Mouse (Mus musculus) midbrain, postnatal 0 days (tissue): ENCODE data around the gene Adgra3. TPM values are rescaled to one million over a fixed set of nuclear protein-coding genes. Genes with fewer than 3 reads are reported as not detected.
A peak's percentile ranks its signal among the peaks of the same experiment; 100 is the strongest.

ENCODE experiments used
- ATAC-seq: fragments of 200-750 bp; cut with Nextera tagmentation; 2 replicates; pipeline ENCODE4 v1.8.0; 2017; ENCODE audit warnings: moderate number of reproducible peaks, mild to moderate bottlenecking, moderate TSS enrichment, moderate library complexity; ENCODE audit not compliant: low FRiP score
- DNase-seq: peaks from one replicate; pipeline ENCODE4 v3.0.0-alpha.2; 2015; ENCODE audit warnings: low spot score
- H3K27ac ChIP-seq: fragments of 300-500 bp; sonication (generic); 2 replicates; pipeline ENCODE4 v1.5.1; 2014; ENCODE audit warnings: low read depth, mild to moderate bottlenecking, low read length, mixed read lengths
- H3K27me3 ChIP-seq: fragments of 300-500 bp; sonication (generic); 2 replicates; pipeline ENCODE4 v1.6.1; 2014; ENCODE audit warnings: low read length, control low read depth, mixed read lengths; ENCODE audit not compliant: insufficient read depth
- H3K36me3 ChIP-seq: fragments of 300-500 bp; sonication (generic); 2 replicates; pipeline ENCODE4 v1.6.1; 2014; ENCODE audit warnings: low read length, control low read depth, mixed read lengths; ENCODE audit not compliant: insufficient read depth
- H3K4me1 ChIP-seq: fragments of 300-500 bp; sonication (generic); 2 replicates; pipeline ENCODE4 v1.6.1; 2014; ENCODE audit warnings: mild to moderate bottlenecking, control low read depth, antibody characterized with exemption, low read length, mixed read lengths; ENCODE audit not compliant: insufficient read depth
- H3K4me2 ChIP-seq: fragments of 300-500 bp; sonication (generic); 2 replicates; pipeline ENCODE4 v1.6.1; 2014; ENCODE audit warnings: low read depth, mild to moderate bottlenecking, low read length, mixed read lengths; ENCODE audit not compliant: poor library complexity, severe bottlenecking
- H3K4me3 ChIP-seq: fragments of 300-500 bp; sonication (generic); 2 replicates; pipeline ENCODE4 v1.5.1; 2014; ENCODE audit warnings: low read depth, mild to moderate bottlenecking, low read length, moderate library complexity
- H3K9ac ChIP-seq: fragments of 300-500 bp; sonication (generic); replicated peaks from 2 replicates; pipeline ENCODE4 v1.6.1; 2014; ENCODE audit warnings: mild to moderate bottlenecking, low read length, moderate library complexity, mixed read lengths; ENCODE audit not compliant: poor library complexity, severe bottlenecking
- H3K9me3 ChIP-seq: fragments of 300-500 bp; sonication (generic); 2 replicates; pipeline ENCODE4 v1.6.1; 2016; ENCODE audit warnings: low read length, control low read depth
- CTCF ChIP-seq: IDR thresholded peaks from 2 replicates; pipeline ENCODE4 v1.5.1; 2016; ENCODE audit warnings: antibody characterized with exemption, mild to moderate bottlenecking
- WGBS: fragments of 180-500 bp; shearing (Covaris S2); extraction: QIAGEN DNeasy Blood & Tissue Kit; methylation state at CpG from one replicate; pipeline ENCODE4 v1.1.7; 2014; 5-methylcytosine and 5-hydroxymethylcytosine counted together
- polyA plus RNA-seq: library from polyadenylated mRNA; unstranded; fragments of >200 nt; fragmentation: Nextera tagmentation; extraction: Ambion mirVana; gene quantifications from 2 replicates; pipeline ENCODE4 v1.2.1, GENCODE M21; 2015
- total RNA-seq: library from RNA; depleted of rRNA; stranded (reverse); fragments of >200 nt; gene quantifications from 2 replicates; pipeline ENCODE4 v1.2.3, GENCODE M21; 2014

Gene Adgra3
- total and polyA plus RNA-seq, 2 experiments from 2014 or later, result 8.1 to 37.5 TPM

- DNase-seq, result no peak
- 80% methylated on average over 8 of the region's 8 CpGs for WGBS
These were observed 23.8 kb downstream of the Adgra3 start for GRCm38 (mm10) chr5:50034900-50035514.

GRCm38 (mm10) chr5:50034231-50034630, 24.6 kb downstream of the Adgra3 start:
- ATAC-seq, result no peak
- no peak for TF ChIP-seq CTCF

More at GRCm38 (mm10) chr5:50034900-50035514, 23.8 kb downstream of the Adgra3 start:
- H3K27ac ChIP-seq, result no peak overlapping the region
- ATAC-seq, result no peak
- no peaks in the 10 kb centered on the region for H3K9me3 ChIP-seq
- H3K4me3 ChIP-seq, result no peak overlapping the region
- H3K27me3 ChIP-seq, result no peaks in the 10 kb centered on the region
- H3K36me3 ChIP-seq, result no peaks in the 10 kb centered on the region
- H3K4me2 ChIP-seq, result no peak overlapping the region
- TF ChIP-seq CTCF, result no peak
- no peak overlapping the region for H3K9ac ChIP-seq
- H3K4me1 ChIP-seq, result 0 out of 2 replicates have a peak, but pooled peaks cover 2% of the 10 kb centered on the region

GRCm38 (mm10) chr5:50033660-50034059, 25.1 kb downstream of the Adgra3 start:
- 38% methylated on average over 9 of the region's 9 CpGs for WGBS
- Histone ChIP-seq H3K27me3 (no peaks in the 10 kb centered on the region), H3K27ac (no peak overlapping the region), H3K36me3 (no peaks in the 10 kb centered on the region), H3K4me2 (no peak overlapping the region), H3K9me3 (no peaks in the 10 kb centered on the region), H3K4me1 (0 out of 2 replicates have a peak, but pooled peaks cover 2% of the 10 kb centered on the region), H3K9ac (no peak overlapping the region), H3K4me3 (no peak overlapping the region)
- no peak for ATAC-seq
- no peak for TF ChIP-seq CTCF
- no peak for DNase-seq

More at GRCm38 (mm10) chr5:50034231-50034630, 24.6 kb downstream of the Adgra3 start:
- Histone ChIP-seq H3K9ac (no peak overlapping the region), H3K36me3 (no peaks in the 10 kb centered on the region), H3K9me3 (no peaks in the 10 kb centered on the region), H3K27me3 (no peaks in the 10 kb centered on the region), H3K4me3 (no peak overlapping the region), H3K4me1 (0 out of 2 replicates have a peak, but pooled peaks cover 2% of the 10 kb centered on the region), H3K4me2 (no peak overlapping the region), H3K27ac (no peak overlapping the region)
- WGBS, result 48% methylated on average over 6 of the region's 6 CpGs
- DNase-seq, result no peak

- ATAC-seq (peak; percentile 72), DNase-seq (peak; percentile 70)
- no peak overlapping the region for H3K4me3 ChIP-seq
- H3K9ac ChIP-seq, result no peak overlapping the region
- no peaks in the 10 kb centered on the region for H3K36me3 ChIP-seq
- no peaks in the 10 kb centered on the region for H3K27me3 ChIP-seq
- TF ChIP-seq CTCF, result peak; percentile 81
- WGBS, result 42% methylated on average over 5 of the region's 5 CpGs
- H3K4me1 ChIP-seq, result peaks cover 2% of the 10 kb centered on the region; the same call in 1 of the 2 replicates
- no peak overlapping the region for H3K4me2 ChIP-seq
- H3K27ac ChIP-seq, result no peak overlapping the region
- no peaks in the 10 kb centered on the region for H3K9me3 ChIP-seq
These were observed 26.5 kb downstream of the Adgra3 start for GRCm38 (mm10) chr5:50032332-50032731.

- TF ChIP-seq CTCF, result no peak
- no peaks in the 10 kb centered on the region for H3K27me3 ChIP-seq
- H3K9me3 ChIP-seq, result no peaks in the 10 kb centered on the region
- WGBS, result 94% methylated on average over 2 of the region's 2 CpGs
- no peak overlapping the region for H3K27ac ChIP-seq
- H3K4me2 ChIP-seq, result no peak overlapping the region
- H3K9ac ChIP-seq, result no peak overlapping the region
- H3K4me1 ChIP-seq, result peaks cover 2% of the 10 kb centered on the region; the same call in 1 of the 2 replicates
- DNase-seq, result no peak
- no peak overlapping the region for H3K4me3 ChIP-seq
- no peaks in the 10 kb centered on the region for H3K36me3 ChIP-seq
- 0 out of 2 replicates have a peak, but pooled peaks have one; percentile 14 for ATAC-seq
These were observed 27.0 kb downstream of the Adgra3 start for GRCm38 (mm10) chr5:50031763-50032272.

- DNase-seq, result no peak
- no peaks in the 10 kb centered on the region for H3K9me3 ChIP-seq
- WGBS, result 94% methylated on average over 6 of the region's 6 CpGs
These were observed 27.5 kb downstream of the Adgra3 start for GRCm38 (mm10) chr5:50031288-50031687.

More at GRCm38 (mm10) chr5:50031288-50031687, 27.5 kb downstream of the Adgra3 start:
- H3K4me3 ChIP-seq, result no peak overlapping the region
- H3K36me3 ChIP-seq, result no peaks in the 10 kb centered on the region
- no peak overlapping the region for H3K27ac ChIP-seq
- no peak overlapping the region for H3K4me2 ChIP-seq
- no peak for ATAC-seq
- H3K27me3 ChIP-seq, result no peaks in the 10 kb centered on the region
- TF ChIP-seq CTCF, result no peak
- H3K9ac ChIP-seq, result no peak overlapping the region
- peaks cover 2% of the 10 kb centered on the region; the same call in 1 of the 2 replicates for H3K4me1 ChIP-seq
